In genomic region chr12:76405183-76405970, GRCm38 (mm10) we compare ENCODE assay signal across 8 mouse cellular contexts. TPM values are rescaled to one million over a fixed set of nuclear protein-coding genes. Genes with fewer than 3 reads are reported as not detected.
DNase-seq lines count a peak whose midpoint lies in the region; ATAC-seq and TF ChIP-seq lines count a peak whose summit lies in the region.

No protein-coding gene starts in this region.

- WGBS in intestine, embryonic 15.5 days, result 4% methylated on average over 64 of the region's 64 CpGs
- 3% methylated on average over 64 of the region's 64 CpGs for WGBS in limb, embryonic 12.5 days
- WGBS in stomach, postnatal 0 days, result 6% methylated on average over 64 of the region's 64 CpGs

- H3K9ac ChIP-seq in intestine, embryonic 15.5 days, result no peak overlapping the region
- no peak overlapping the region for H3K9ac ChIP-seq in limb, embryonic 12.5 days (replicated peaks)
- H3K9ac ChIP-seq in stomach, postnatal 0 days (ENCODE audit: low read length), result peak overlapping the region; percentile 27; the same call in 1 of the 2 replicates

- H3K4me1 ChIP-seq in intestine, embryonic 15.5 days (replicated peaks), result peaks cover 20% of the 10 kb centered on the region
- H3K4me1 ChIP-seq in limb, embryonic 12.5 days (replicated peaks), result peaks cover 29% of the 10 kb centered on the region
- peaks cover 2% of the 10 kb centered on the region; the same call in 1 of the 2 replicates for H3K4me1 ChIP-seq in stomach, postnatal 0 days (replicated peaks; ENCODE audit: control insufficient read depth, insufficient read depth)

- TF ChIP-seq EP300 in stomach, postnatal 0 days (optimal IDR thresholded peaks at IDR 0.05), result no peak

- peak overlapping the region; percentile 91 for H3K4me2 ChIP-seq in intestine, embryonic 15.5 days (replicated peaks)
- H3K4me2 ChIP-seq in limb, embryonic 12.5 days, result peak overlapping the region; percentile 84
- H3K4me2 ChIP-seq in stomach, postnatal 0 days (replicated peaks; ENCODE audit: low read depth), result peak overlapping the region; percentile 80

- no peaks in the 10 kb centered on the region for H3K9me3 ChIP-seq in intestine, embryonic 15.5 days
- no peaks in the 10 kb centered on the region for H3K9me3 ChIP-seq in limb, embryonic 12.5 days
- H3K9me3 ChIP-seq in stomach, postnatal 0 days (ENCODE audit: control insufficient read depth, low read length), result no peaks in the 10 kb centered on the region

- H3K27me3 ChIP-seq in intestine, embryonic 15.5 days (replicated peaks), result peaks cover 15% of the 10 kb centered on the region
- peaks cover 40% of the 10 kb centered on the region for H3K27me3 ChIP-seq in limb, embryonic 12.5 days
- H3K27me3 ChIP-seq in stomach, postnatal 0 days (ENCODE audit: control insufficient read depth, insufficient read depth, low read length), result peaks cover 2% of the 10 kb centered on the region; the same call in 1 of the 2 replicates

- peak overlapping the region; percentile 68 for H3K4me3 ChIP-seq in intestine, embryonic 15.5 days (replicated peaks)
- peak overlapping the region; percentile 65 for H3K4me3 ChIP-seq in limb, embryonic 12.5 days (replicated peaks)
- H3K4me3 ChIP-seq in stomach, postnatal 0 days (ENCODE audit: low read depth, low read length), result peak overlapping the region; percentile 58

- peak; percentile 32 for TF ChIP-seq CTCF in stomach, postnatal 0 days (IDR thresholded peaks at IDR 0.05; ENCODE audit: low read depth)

- ATAC-seq in intestine, embryonic 15.5 days, result no peak
- ATAC-seq in limb, embryonic 12.5 days (ENCODE audit: insufficient number of reproducible peaks, insufficient read depth, low FRiP score, low TSS enrichment, low read depth), result no peak
- ATAC-seq in stomach, postnatal 0 days (ENCODE audit: low FRiP score, low TSS enrichment), result no peak; the same call in 1 of the 2 replicates

- DNase-seq in adrenal gland, adult 18-20 months (ENCODE audit: low spot score in 2 of 2), result peak; percentile 16 to 35
- DNase-seq in adrenal gland, adult 8-10 months, result no peak
- peak; percentile 39 for DNase-seq in cerebellum, adult 11-12 months
- DNase-seq in frontal cortex, postnatal 10 days (ENCODE audit: low spot score in 2 of 2), result peak; percentile 35 to 41
- DNase-seq in naive thymus-derived CD4-positive, alpha-beta T cell, adult 2 months (ENCODE audit: low read depth), result peak; percentile 60
- peak; percentile 47 for DNase-seq in stomach, postnatal 0 days (ENCODE audit: low spot score)

- H3K27ac ChIP-seq in intestine, embryonic 15.5 days, result no peak overlapping the region
- H3K27ac ChIP-seq in limb, embryonic 12.5 days, result no peak overlapping the region
- no peak overlapping the region for H3K27ac ChIP-seq in stomach, postnatal 0 days (replicated peaks)

- H3K36me3 ChIP-seq in intestine, embryonic 15.5 days, result no peaks in the 10 kb centered on the region
- H3K36me3 ChIP-seq in limb, embryonic 12.5 days, result no peaks in the 10 kb centered on the region
- no peaks in the 10 kb centered on the region for H3K36me3 ChIP-seq in stomach, postnatal 0 days (ENCODE audit: control insufficient read depth, insufficient read depth, low read length)

RNA-seq across cellular contexts. Expression of gene Hspa2, which starts 1.4 kb away (rescaled TPM):
- 10 to 100 TPM; 18.9 to 20.6 TPM for total RNA-seq in adrenal gland, adult 18-20 months (2021)
- 10 to 100 TPM; 19.1 to 25.6 (median 22.9) TPM for total RNA-seq in adrenal gland, adult 8-10 months (2022)
- polyA plus RNA-seq in intestine, embryonic 15.5 days (2015; fragmentation: Nextera tagmentation; extraction: Ambion mirVana), result 10.1 and 11.9 TPM in 2 replicates
- polyA plus RNA-seq in limb, embryonic 12.5 days (2016; fragmentation: Nextera tagmentation; extraction: Ambion mirVana), result 5.2 and 6.4 TPM in 2 replicates
- 18.8 and 18.9 TPM in 2 replicates for polyA plus RNA-seq in stomach, postnatal 0 days (2015; fragmentation: Nextera tagmentation; extraction: Ambion mirVana)

RNA-seq across cellular contexts. Expression of gene Ppp1r36, which starts 12.0 kb away (rescaled TPM):
- total RNA-seq in adrenal gland, adult 18-20 months (2021), result under 1 TPM; 0.27 to 0.32 TPM
- total RNA-seq in adrenal gland, adult 8-10 months (2022), result under 1 TPM; 0.15 to 0.24 (median 0.23) TPM
- 1.1 and 1.5 TPM in 2 replicates for polyA plus RNA-seq in intestine, embryonic 15.5 days (2015; fragmentation: Nextera tagmentation; extraction: Ambion mirVana)
- 3.2 and 4.3 TPM in 2 replicates for polyA plus RNA-seq in limb, embryonic 12.5 days (2016; fragmentation: Nextera tagmentation; extraction: Ambion mirVana)
- 3.5 and 4.9 TPM in 2 replicates for polyA plus RNA-seq in stomach, postnatal 0 days (2015; fragmentation: Nextera tagmentation; extraction: Ambion mirVana)

RNA-seq across cellular contexts. Expression of gene Zbtb1, which starts 35.3 kb away (rescaled TPM):
- total RNA-seq in adrenal gland, adult 18-20 months (2021), result 1 to 10 TPM; 4.1 to 4.7 TPM
- 1 to 10 TPM; 5.7 to 7.4 (median 6.7) TPM for total RNA-seq in adrenal gland, adult 8-10 months (2022)
- polyA plus RNA-seq in intestine, embryonic 15.5 days (2015; fragmentation: Nextera tagmentation; extraction: Ambion mirVana), result 6.7 and 7.6 TPM in 2 replicates
- 11.8 and 12.2 TPM in 2 replicates for polyA plus RNA-seq in limb, embryonic 12.5 days (2016; fragmentation: Nextera tagmentation; extraction: Ambion mirVana)
- 4.8 and 5.0 TPM in 2 replicates for polyA plus RNA-seq in stomach, postnatal 0 days (2015; fragmentation: Nextera tagmentation; extraction: Ambion mirVana)

RNA-seq across cellular contexts. Expression of gene Zbtb25, which starts 36.0 kb away (rescaled TPM):
- total RNA-seq in adrenal gland, adult 18-20 months (2021), result 1 to 10 TPM; 5.9 to 6.1 TPM
- total RNA-seq in adrenal gland, adult 8-10 months (2022), result 10 to 100 TPM in 3 of 4 experiments, 1 to 10 TPM in 1; 8.5 to 14.1 (median 10.7) TPM
- polyA plus RNA-seq in intestine, embryonic 15.5 days (2015; fragmentation: Nextera tagmentation; extraction: Ambion mirVana), result 11.7 and 12.4 TPM in 2 replicates
- polyA plus RNA-seq in limb, embryonic 12.5 days (2016; fragmentation: Nextera tagmentation; extraction: Ambion mirVana), result 19.4 and 21.7 TPM in 2 replicates
- 7.0 and 7.4 TPM in 2 replicates for polyA plus RNA-seq in stomach, postnatal 0 days (2015; fragmentation: Nextera tagmentation; extraction: Ambion mirVana)
